Mouse (Mus musculus) hindbrain, embryonic 16.5 days (tissue): ENCODE results near the gene Txn2. TPM values are rescaled to one million over a fixed set of nuclear protein-coding genes. Genes with fewer than 3 reads are reported as not detected.
A peak's percentile ranks its signal among the peaks of the same experiment; 100 is the strongest.

Source experiments
- ATAC-seq: fragments of 200-750 bp; cut with Nextera tagmentation; 2 replicates; pipeline ENCODE4 v1.8.0; 2017; ENCODE audit warnings: moderate TSS enrichment, moderate library complexity
- H3K27ac ChIP-seq: fragments of 300-500 bp; sonication (generic); 2 replicates; pipeline ENCODE4 v1.5.1; 2014; ENCODE audit warnings: low read depth, mild to moderate bottlenecking, control low read depth, low read length, moderate library complexity
- H3K27me3 ChIP-seq: fragments of 300-500 bp; sonication (generic); replicated peaks from 2 replicates; pipeline ENCODE4 v1.6.1; 2014; ENCODE audit warnings: low read length; ENCODE audit not compliant: control insufficient read depth, insufficient read depth
- H3K36me3 ChIP-seq: fragments of 300-500 bp; sonication (generic); 2 replicates; pipeline ENCODE4 v1.6.1; 2014; ENCODE audit warnings: mild to moderate bottlenecking, low read length, moderate library complexity, mixed read lengths; ENCODE audit not compliant: control insufficient read depth, insufficient read depth
- H3K4me1 ChIP-seq: fragments of 300-500 bp; sonication (generic); 2 replicates; pipeline ENCODE4 v1.6.1; 2014; ENCODE audit warnings: low read depth, low read length; ENCODE audit not compliant: control insufficient read depth, insufficient read depth
- H3K4me2 ChIP-seq: fragments of 300-500 bp; sonication (generic); 2 replicates; pipeline ENCODE4 v1.6.1; 2014; ENCODE audit warnings: mild to moderate bottlenecking, low read length, control low read depth, moderate library complexity
- H3K4me3 ChIP-seq: fragments of 300-500 bp; sonication (generic); 2 replicates; pipeline ENCODE4 v1.5.1; 2014; ENCODE audit warnings: mild to moderate bottlenecking, low read length, control low read depth, moderate library complexity
- H3K9ac ChIP-seq: fragments of 300-500 bp; sonication (generic); 2 replicates; pipeline ENCODE4 v1.6.1; 2014; ENCODE audit warnings: low read depth, mild to moderate bottlenecking, control low read depth, low read length, moderate library complexity
- H3K9me3 ChIP-seq: fragments of 300-500 bp; sonication (generic); 2 replicates; pipeline ENCODE4 v1.6.1; 2014; ENCODE audit warnings: mild to moderate bottlenecking, low read length, moderate library complexity; ENCODE audit not compliant: control insufficient read depth
- WGBS: fragments of 180-500 bp; shearing (Covaris S2); extraction: QIAGEN DNeasy Blood & Tissue Kit; methylation state at CpG from one replicate; pipeline ENCODE4 v1.1.7; 2014; 5-methylcytosine and 5-hydroxymethylcytosine counted together
- polyA plus RNA-seq: library from polyadenylated mRNA; unstranded; fragments of >200 nt; fragmentation: Nextera tagmentation; extraction: Ambion mirVana; gene quantifications from 2 replicates; pipeline ENCODE4 v1.2.1, GENCODE M21; 2015

Txn2 gene
- polyA plus RNA-seq, 1 experiment from 2014 or later, result 215 TPM

DNA sequence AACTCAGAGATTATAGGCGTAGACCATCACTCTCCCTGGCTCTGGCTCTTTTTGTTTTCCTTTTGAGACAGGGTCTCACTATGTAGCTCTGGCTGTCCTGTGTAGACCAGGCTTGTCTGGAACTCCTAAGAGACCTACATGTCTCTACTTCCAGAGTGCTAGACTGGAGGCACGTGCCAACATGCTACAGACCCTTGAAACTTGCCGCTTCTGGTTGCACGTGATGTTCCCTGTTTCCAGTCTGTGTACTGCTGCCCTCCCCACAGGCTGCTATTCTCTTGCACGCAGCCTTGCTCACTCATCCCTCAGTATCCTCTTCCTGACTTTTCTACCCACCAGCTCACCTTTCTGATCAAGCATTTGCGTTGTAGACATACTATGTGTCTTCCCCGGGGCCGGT, 22.7 kb downstream of the Txn2 start:
- H3K36me3 ChIP-seq, result no peaks in the 10 kb centered on the region
- no peak overlapping the region for H3K4me3 ChIP-seq
- ATAC-seq, result no peak
- H3K9me3 ChIP-seq, result no peaks in the 10 kb centered on the region
- no peak overlapping the region for H3K27ac ChIP-seq
- H3K9ac ChIP-seq, result no peak overlapping the region
- H3K4me2 ChIP-seq, result no peak overlapping the region
- WGBS, result 87% methylated on average over 8 of the region's 8 CpGs
- H3K4me1 ChIP-seq, result peaks cover 4% of the 10 kb centered on the region; the same call in 1 of the 2 replicates
- no peaks in the 10 kb centered on the region; the same call in none of the 2 replicates for H3K27me3 ChIP-seq

DNA sequence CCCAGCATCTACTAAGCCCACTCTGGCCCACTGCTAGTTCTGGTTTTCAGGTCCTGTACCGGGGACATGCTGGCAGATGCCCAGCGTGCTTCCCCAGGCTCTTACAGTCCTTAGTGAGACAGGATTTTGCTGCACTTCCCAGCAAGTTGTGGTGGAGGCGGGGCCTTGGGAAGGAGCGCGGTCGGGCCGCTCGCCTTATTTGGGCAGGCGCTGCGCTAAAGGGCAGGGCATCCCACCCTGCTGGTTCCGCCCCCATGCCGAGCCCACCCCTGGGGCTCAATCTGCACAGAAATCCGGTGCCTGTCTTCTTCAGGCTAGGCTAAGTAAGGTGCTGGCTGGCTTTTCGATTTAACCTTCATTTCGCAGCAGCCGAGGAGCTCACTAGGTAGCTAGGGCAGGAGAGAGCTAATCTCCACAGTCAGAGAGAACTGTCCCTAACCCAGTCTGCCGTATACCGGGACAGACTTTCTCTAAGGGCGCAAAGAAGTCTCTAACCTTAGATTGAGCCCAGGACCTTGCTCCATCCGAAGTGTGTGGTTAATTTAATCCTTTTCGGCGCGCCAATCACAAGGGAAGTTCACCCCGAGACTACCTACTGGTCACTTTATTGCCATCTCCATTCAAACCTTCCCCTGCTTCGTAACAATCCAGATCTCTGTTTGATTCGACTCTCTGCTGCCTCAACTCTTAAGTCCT, 23.4 kb downstream of the Txn2 start:
- H3K27ac ChIP-seq, result no peak overlapping the region
- H3K9me3 ChIP-seq, result no peaks in the 10 kb centered on the region
- peak; percentile 69; the same call in 1 of the 2 replicates for ATAC-seq
- peak overlapping the region; percentile 55 for H3K9ac ChIP-seq
- no peaks in the 10 kb centered on the region for H3K36me3 ChIP-seq
- peak overlapping the region; percentile 33 for H3K4me3 ChIP-seq
- peaks cover 4% of the 10 kb centered on the region; the same call in 1 of the 2 replicates for H3K4me1 ChIP-seq
- no peaks in the 10 kb centered on the region; the same call in none of the 2 replicates for H3K27me3 ChIP-seq
- H3K4me2 ChIP-seq, result peak overlapping the region; percentile 65
- WGBS, result 6% methylated on average over 26 of the region's 26 CpGs

DNA sequence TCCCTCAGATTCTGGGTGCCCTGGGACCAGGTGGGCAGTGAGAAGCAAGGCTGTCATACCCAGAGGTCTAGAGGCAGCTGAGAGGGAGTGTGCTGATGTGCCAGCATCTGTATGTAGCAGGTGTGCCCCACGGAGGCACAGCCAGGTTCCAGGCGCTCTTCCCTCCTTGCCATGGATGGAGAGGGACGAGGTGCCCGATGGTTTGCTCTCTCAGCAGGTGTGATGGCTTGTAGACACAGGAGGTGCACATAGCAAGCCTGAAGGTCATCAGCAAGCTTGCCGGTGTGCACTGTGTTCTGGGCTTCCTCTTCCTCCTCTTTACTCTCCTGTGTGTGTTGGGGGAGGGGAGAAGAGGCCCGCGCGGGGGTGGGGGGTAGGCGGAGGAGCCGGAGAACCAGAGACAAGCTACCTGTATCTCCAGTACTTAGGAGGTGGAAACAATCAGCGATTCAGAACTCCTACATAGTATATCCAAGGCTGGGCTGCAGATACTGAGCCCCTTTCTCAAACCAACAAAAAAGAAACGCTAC, 24.4 kb downstream of the Txn2 start:
- no peak overlapping the region for H3K4me3 ChIP-seq
- no peaks in the 10 kb centered on the region for H3K9me3 ChIP-seq
- WGBS, result 30% methylated on average over 12 of the region's 12 CpGs
- no peak overlapping the region for H3K9ac ChIP-seq
- H3K4me2 ChIP-seq, result no peak overlapping the region
- ATAC-seq, result no peak
- peaks cover 4% of the 10 kb centered on the region; the same call in 1 of the 2 replicates for H3K4me1 ChIP-seq
- no peaks in the 10 kb centered on the region for H3K36me3 ChIP-seq
- H3K27me3 ChIP-seq, result no peaks in the 10 kb centered on the region; the same call in none of the 2 replicates
- no peak overlapping the region for H3K27ac ChIP-seq

DNA sequence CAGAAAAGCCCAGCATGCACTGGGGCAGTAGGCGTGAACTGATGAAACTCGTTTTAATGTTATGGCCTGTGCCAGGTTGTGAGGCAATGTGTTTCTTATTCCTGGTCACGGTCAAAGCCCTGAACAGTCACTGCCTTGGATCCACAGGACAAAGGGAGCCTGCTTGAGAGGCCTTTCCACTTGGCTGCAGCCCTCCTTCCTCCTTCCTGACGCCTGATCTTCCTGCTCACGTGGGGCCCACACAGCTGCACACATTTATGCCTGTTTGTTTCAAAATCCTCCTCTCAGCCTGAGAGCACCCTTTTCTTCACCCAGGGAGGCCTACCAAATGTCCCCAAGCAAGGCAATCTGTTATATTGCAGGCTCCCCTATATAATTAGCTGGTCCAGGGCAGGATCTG, 25.6 kb downstream of the Txn2 start:
- 0 out of 2 replicates have a peak overlapping the region, but pooled peaks have one; percentile 35 for H3K9ac ChIP-seq
- no peaks in the 10 kb centered on the region for H3K9me3 ChIP-seq
- no peak overlapping the region for H3K4me3 ChIP-seq
- H3K36me3 ChIP-seq, result no peaks in the 10 kb centered on the region
- no peak overlapping the region for H3K4me2 ChIP-seq
- 57% methylated on average over 5 of the region's 5 CpGs for WGBS
- peaks cover 4% of the 10 kb centered on the region; the same call in 1 of the 2 replicates for H3K4me1 ChIP-seq
- no peaks in the 10 kb centered on the region; the same call in none of the 2 replicates for H3K27me3 ChIP-seq
- no peak overlapping the region for H3K27ac ChIP-seq
- ATAC-seq, result no peak

DNA sequence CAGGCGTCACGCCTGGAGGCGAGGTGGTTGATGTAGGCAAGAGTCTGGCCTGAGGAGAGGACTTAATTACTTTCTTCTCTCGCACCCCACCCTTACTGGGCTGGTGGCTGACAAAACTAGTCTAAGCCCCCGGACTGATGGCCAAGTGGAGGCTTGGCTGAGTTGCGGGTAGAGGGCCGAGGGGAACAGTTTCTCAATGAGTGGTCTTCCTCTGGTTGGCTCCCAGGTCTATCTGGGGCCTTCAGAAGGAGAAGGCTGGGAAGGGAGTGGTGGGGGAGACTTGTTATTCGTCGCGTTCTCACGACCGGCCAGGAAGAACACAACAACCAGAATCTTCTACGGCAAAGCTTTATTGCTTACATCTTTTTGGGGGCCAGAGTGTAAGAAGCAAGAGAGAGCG, 33.9 kb downstream of the Txn2 start:
- H3K9ac ChIP-seq, result no peak overlapping the region
- WGBS, result 87% methylated on average over 13 of the region's 14 CpGs
- no peaks in the 10 kb centered on the region for H3K27me3 ChIP-seq
- no peaks in the 10 kb centered on the region for H3K9me3 ChIP-seq
- no peak overlapping the region for H3K4me2 ChIP-seq
- no peak for ATAC-seq
- H3K36me3 ChIP-seq, result no peaks in the 10 kb centered on the region
- H3K4me3 ChIP-seq, result no peak overlapping the region
- no peaks in the 10 kb centered on the region for H3K4me1 ChIP-seq
- no peak overlapping the region for H3K27ac ChIP-seq

DNA sequence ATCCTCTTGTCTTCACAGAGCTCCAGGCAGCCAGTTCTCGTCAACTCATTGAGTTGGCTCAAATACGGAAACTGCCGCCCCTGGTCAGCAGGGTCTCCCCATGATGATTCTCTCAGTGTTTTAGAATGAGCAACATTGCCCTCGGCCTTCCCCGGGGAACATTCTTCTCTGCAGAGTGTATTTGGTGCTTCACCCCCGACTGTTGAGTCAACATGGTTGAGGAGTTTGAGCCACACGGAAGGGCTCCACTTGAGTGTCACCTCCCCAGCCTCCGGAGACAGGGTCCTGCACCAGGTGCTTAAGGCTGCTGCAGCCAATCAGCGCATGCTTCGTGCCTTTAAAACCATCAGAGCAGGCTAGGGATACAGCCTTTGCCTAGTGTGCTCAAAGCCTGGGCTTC, 35.5 kb downstream of the Txn2 start:
- no peak overlapping the region for H3K27ac ChIP-seq
- no peaks in the 10 kb centered on the region for H3K4me1 ChIP-seq
- no peaks in the 10 kb centered on the region for H3K9me3 ChIP-seq
- no peak overlapping the region for H3K4me2 ChIP-seq
- 81% methylated on average over 10 of the region's 10 CpGs for WGBS
- H3K4me3 ChIP-seq, result no peak overlapping the region
- no peaks in the 10 kb centered on the region for H3K27me3 ChIP-seq
- no peaks in the 10 kb centered on the region for H3K36me3 ChIP-seq
- no peak overlapping the region for H3K9ac ChIP-seq
- no peak for ATAC-seq

DNA sequence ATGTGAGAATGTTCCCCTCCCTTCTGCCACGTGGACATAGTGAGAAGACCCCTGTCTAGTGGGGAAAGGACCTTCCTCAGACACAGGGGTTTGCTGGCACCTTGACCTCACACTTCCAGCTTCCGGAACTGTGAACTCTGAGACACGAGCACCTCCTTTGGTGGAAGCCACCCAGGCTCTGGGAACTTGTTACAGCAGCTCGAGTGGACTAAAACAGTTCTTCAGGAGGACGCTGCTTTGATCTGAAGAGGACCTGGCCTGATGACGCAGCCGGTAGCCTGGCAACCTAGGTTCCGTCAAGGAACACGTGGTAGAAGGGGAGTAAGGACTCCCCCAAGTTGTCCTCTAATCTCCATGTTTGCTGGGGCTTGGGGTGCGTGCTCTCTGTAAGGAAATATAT, 36.4 kb downstream of the Txn2 start:
- Histone ChIP-seq H3K9me3 (no peaks in the 10 kb centered on the region), H3K4me1 (no peaks in the 10 kb centered on the region), H3K4me2 (no peak overlapping the region), H3K4me3 (no peak overlapping the region), H3K9ac (no peak overlapping the region), H3K27me3 (no peaks in the 10 kb centered on the region), H3K36me3 (no peaks in the 10 kb centered on the region), H3K27ac (no peak overlapping the region)
- WGBS, result 83% methylated on average over 10 of the region's 10 CpGs
- no peak for ATAC-seq

DNA sequence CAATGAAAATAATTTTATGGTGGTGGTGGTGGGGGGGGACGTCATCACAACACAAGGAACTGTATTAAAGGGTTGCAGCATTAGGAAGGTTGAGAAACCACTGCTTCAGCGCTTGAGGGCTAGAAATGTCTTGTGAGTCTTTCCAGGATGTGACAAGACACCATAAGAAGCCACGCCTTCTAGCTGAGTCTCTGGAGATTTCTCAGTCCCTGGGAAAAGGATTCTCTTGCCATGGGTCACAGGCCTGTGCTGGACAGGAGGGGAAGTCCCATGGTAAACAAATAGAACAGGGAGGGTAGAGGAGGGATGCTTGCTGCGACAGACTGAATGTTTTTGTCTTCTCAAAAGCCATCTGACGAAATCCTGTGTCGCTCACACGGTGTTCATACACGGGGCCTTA, 37.0 kb downstream of the Txn2 start:
- no peak overlapping the region for H3K27ac ChIP-seq
- no peaks in the 10 kb centered on the region for H3K27me3 ChIP-seq

DNA sequence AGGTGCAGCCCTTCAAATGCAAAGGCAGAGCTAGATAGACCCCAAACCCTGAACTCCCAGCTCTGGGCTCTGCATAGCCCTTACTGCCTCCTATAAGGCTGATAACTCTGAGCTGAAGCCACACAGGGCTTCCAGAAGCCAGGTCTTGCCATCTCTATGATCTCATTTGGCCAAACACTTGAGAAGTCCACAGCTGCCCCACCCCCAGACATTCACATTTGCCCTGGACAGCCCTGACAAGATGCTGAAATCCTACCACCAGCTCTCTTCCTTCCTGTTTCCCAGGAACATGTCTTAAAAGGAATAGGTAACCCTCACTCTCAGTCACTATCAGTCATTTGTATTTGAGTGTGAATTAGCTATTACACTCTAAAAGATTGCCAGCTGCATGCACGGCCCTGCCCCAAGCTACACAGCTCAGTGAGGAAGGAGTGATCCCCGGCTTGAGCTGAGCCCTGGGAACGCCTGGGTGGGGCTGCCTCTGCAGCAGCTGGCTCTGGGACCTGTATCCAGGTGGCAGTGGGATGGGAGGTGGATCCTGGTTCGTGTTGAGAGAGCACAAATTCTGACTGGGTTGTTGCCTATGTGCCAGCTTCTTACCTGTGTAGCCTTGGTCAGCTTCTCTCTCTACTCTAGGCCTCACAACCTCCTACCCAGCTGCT, 38.9 kb downstream of the Txn2 start:
- no peak for ATAC-seq
- WGBS, result 57% methylated on average over 4 of the region's 4 CpGs
- Histone ChIP-seq H3K36me3 (no peaks in the 10 kb centered on the region), H3K27me3 (no peaks in the 10 kb centered on the region), H3K9me3 (no peaks in the 10 kb centered on the region), H3K4me3 (no peak overlapping the region), H3K4me2 (no peak overlapping the region), H3K27ac (no peak overlapping the region), H3K4me1 (no peaks in the 10 kb centered on the region), H3K9ac (no peak overlapping the region)

More for the DNA sequence above, 37.0 kb downstream of the Txn2 start:
- Histone ChIP-seq H3K4me1 (no peaks in the 10 kb centered on the region), H3K9me3 (no peaks in the 10 kb centered on the region), H3K36me3 (no peaks in the 10 kb centered on the region), H3K9ac (no peak overlapping the region), H3K4me2 (no peak overlapping the region), H3K4me3 (no peak overlapping the region)
- 85% methylated on average over 8 of the region's 8 CpGs for WGBS
- no peak for ATAC-seq
